Mouse (Mus musculus) regulatory T cell (primary cell): ENCODE measurements around the gene Hsd17b11.
"Not testable (repeated sequence)": the region's sequence is repeated elsewhere in the genome, so short reads cannot be mapped to it uniquely, and the experiment has no call there.

Source experiments
- in situ Hi-C: fragments of 300-600 bp; cut with MboI, MseI; formaldehyde crosslinking; loops from one replicate; pipeline ENCODE4 v1.15.1; 2025; ENCODE audit warnings: high pct_unique_total_duplicates

Gene Hsd17b11

GRCm38 (mm10) chr5:104035824-104036223, 14.1 kb upstream of the Hsd17b11 start:
- in situ Hi-C loops, result no loop called here

- in situ Hi-C loops, result no loop called here
Observed at GRCm38 (mm10) chr5:104035066-104035465, 13.3 kb upstream of the Hsd17b11 start.

GRCm38 (mm10) chr5:104032434-104033097, 10.8 kb upstream of the Hsd17b11 start:
- in situ Hi-C loops, result no loop called here

DNA sequence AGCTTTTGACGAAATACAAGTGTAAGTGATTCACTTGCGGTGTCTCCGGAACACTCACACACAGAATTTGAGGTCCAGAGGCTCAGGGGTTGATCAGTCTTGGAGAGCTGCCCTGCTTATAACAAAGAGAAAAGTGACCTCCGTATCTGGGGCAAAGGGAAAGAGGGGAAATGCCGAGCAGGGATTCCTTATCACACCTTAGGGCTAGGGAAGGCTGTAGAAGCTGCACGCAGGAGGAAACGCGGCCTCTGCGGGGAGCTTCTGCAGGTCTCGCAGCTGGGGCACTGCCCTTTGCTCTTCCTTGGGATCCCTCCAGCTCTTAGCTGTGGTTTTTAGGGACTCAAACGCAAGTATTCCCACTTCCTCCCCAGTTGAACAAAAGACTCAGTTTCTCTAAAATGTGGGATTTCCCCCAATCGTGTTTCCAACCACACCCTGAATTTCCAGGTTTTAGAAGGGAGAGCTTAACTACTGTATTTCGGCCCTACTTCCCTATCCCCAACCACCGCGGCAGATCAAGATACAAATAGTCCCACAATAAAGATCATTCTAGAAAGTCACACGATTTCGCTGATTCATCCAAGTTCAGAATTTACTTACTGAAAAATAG, 3.6 kb upstream of the Hsd17b11 start:
- in situ Hi-C loops, result no loop called here

GRCm38 (mm10) chr5:104024762-104025161, 3.0 kb upstream of the Hsd17b11 start:
- in situ Hi-C loops, result no loop called here

DNA sequence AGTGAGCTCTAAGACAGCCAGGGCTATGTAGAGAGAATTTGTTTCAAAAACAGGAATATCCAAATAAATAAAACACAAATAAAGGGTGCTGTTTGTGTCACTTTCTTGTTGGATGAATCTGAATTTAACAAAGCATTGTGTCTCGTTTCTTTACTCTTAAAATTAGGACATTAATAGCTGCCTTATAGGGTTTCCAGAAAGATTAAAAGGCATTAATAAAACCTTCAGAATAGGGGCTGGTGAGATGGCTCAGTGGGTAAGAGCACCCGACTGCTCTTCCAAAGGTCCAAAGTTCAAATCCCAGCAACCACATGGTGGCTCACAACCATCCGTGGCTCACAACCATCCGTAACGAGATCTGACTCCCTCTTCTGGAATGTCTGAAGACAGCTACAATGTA, 2.5 kb upstream of the Hsd17b11 start:
- in situ Hi-C loops, result not testable (repeated sequence)

GRCm38 (mm10) chr5:104023289-104024020, 1.7 kb upstream of the Hsd17b11 start:
- in situ Hi-C loops, result no loop called here

- in situ Hi-C loops, result no loop called here
Observed at GRCm38 (mm10) chr5:104022558-104022957, 839 bp upstream of the Hsd17b11 start.

DNA sequence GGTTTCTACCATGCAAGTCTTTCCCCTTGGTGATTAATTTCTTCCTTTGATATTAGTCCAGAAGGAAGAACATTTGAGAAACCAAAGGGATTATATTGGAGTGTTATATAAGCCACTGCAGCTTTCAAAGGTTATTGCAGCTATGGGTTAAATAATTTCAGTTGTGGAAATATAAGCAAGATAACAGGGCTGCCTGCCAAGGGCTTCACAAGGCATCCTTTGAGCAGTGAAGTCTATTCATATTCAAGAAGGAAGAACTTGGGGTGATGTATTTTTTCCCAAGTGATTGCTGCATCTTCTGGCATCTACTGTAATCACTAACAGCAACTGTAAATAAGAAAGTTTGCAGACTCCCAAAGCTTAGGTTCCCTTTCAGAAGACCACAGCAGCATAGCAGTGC, 10.3 kb downstream of the Hsd17b11 start:
- in situ Hi-C loops, result no loop called here

- in situ Hi-C loops, result no loop called here
Observed at GRCm38 (mm10) chr5:104010261-104010660, 11.5 kb downstream of the Hsd17b11 start.

DNA sequence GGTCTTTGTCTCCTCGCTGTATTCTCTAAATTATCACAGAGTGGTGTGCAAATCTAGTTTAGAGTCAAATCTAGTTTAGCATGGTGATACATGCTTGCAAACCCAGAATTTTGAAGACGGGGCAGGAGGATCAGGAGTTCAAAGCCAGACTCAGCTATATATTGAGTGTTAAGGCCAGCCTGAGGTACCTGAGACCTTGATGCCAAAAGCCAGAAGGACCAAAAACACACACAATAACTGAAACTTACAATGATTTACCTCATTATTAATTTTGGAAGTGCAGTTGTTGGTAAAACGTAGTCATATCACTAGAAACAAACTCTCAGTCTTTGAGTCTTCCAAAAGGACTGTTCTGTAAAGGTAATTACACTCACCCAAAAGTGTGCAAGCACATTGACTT, 12.3 kb downstream of the Hsd17b11 start:
- in situ Hi-C loops, result no loop called here

- in situ Hi-C loops, result no loop called here
Observed at GRCm38 (mm10) chr5:104007801-104008200, 13.9 kb downstream of the Hsd17b11 start.

DNA sequence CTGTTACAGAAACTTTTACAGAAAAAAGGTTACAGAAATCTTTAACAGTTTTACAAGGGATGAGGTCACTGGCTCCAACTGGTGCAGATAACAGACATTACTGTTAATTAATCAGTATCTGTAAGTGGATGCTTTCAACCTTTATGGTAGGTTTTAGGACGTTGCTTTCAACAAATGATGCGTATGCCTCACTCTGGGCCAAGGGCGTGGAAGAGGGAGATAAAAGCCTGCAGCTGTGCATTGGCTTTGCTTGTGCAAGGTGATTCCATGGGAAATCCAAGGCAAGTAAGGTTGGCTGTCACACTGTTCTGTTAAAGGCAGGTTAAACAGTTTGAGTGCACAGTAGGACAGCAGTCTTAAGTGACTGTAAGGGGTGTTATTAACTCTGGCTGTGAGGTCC, 14.9 kb downstream of the Hsd17b11 start:
- in situ Hi-C loops, result no loop called here

DNA sequence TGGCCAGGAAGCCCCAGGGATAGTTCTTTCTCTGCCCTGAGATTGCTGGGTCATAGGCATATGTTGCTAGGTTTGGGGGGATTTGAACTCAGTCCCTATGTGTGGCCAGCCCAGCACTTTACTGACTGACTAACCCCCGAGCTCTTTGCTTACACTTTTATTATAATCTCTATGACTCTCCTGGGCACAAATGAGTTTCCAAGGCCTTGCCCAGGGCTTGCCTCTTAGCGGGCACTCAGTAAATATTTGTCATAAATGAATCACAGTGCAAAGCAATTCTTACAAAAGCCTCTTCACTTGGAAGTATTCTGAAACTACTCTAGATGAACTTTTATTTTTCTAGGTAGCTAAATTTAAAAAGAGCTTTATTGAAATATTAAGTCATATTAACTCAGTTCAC, 17.8 kb downstream of the Hsd17b11 start:
- in situ Hi-C loops, result loop anchor here (5.0 kb wide), 2 partner anchors 58 to 333 kb away; no protein-coding TSS in a partner anchor

- in situ Hi-C loops, result loop anchor here (5.0 kb wide), 2 partner anchors 59 to 334 kb away; no protein-coding TSS in a partner anchor
Observed at GRCm38 (mm10) chr5:104003256-104003931, 18.3 kb downstream of the Hsd17b11 start.

- in situ Hi-C loops, result loop anchor here (5.0 kb wide), 2 partner anchors 60 to 335 kb away; no protein-coding TSS in a partner anchor
Observed at GRCm38 (mm10) chr5:104002549-104003255, 19.0 kb downstream of the Hsd17b11 start.

DNA sequence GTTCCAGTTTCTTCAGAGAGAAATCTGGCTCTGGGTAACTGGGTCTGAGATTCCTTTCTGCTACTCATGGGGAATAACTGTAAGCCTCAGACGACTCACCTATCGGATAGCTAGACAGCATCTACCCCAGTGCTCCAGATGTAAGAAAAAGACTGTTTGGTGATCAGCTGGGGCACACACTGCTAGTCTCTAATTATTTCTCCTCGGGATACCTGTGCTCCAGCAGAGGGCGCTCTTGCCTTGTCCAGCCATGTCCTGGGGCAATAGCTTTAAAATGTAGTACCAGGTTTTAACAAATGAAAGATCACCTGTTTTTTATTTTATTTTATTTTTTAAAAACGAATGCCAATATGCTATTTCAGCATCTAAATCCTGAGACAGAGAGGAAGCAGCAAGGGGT, 22.0 kb downstream of the Hsd17b11 start:
- in situ Hi-C loops, result loop anchor here (5.0 kb wide), 2 partner anchors 63 to 338 kb away; no protein-coding TSS in a partner anchor

GRCm38 (mm10) chr5:103998739-103999138, 23.0 kb downstream of the Hsd17b11 start:
- in situ Hi-C loops, result no loop called here

- in situ Hi-C loops, result no loop called here
Observed at GRCm38 (mm10) chr5:103995181-103995580, 26.5 kb downstream of the Hsd17b11 start.

DNA sequence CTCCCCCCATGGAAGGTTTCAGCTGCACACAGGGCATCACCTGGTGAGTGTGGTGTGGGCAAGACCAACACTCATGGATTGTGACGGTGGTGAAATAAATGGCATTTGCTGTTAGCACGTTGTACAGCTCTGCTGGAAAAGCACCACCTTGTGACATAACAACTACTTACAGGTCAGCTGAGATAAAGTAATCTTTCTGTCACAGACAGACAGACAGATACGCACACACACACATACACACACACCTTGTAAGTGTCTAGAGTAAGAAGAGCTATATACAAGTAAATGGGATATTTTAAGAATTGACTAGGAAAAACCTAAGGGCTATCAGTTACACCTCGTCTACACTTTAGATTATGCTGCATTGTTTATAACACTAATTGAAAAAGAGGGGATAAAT, 27.1 kb downstream of the Hsd17b11 start:
- in situ Hi-C loops, result no loop called here

- in situ Hi-C loops, result no loop called here
Observed at GRCm38 (mm10) chr5:103993601-103994000, 28.1 kb downstream of the Hsd17b11 start.
